Mouse (Mus musculus): ENCODE data around the gene Fndc3a. TPM values are rescaled to one million over a fixed set of nuclear protein-coding genes. Genes with fewer than 3 reads are reported as not detected.

Gene Fndc3a
- polyA plus RNA-seq, 1 experiment, result 9.0 TPM

DNA sequence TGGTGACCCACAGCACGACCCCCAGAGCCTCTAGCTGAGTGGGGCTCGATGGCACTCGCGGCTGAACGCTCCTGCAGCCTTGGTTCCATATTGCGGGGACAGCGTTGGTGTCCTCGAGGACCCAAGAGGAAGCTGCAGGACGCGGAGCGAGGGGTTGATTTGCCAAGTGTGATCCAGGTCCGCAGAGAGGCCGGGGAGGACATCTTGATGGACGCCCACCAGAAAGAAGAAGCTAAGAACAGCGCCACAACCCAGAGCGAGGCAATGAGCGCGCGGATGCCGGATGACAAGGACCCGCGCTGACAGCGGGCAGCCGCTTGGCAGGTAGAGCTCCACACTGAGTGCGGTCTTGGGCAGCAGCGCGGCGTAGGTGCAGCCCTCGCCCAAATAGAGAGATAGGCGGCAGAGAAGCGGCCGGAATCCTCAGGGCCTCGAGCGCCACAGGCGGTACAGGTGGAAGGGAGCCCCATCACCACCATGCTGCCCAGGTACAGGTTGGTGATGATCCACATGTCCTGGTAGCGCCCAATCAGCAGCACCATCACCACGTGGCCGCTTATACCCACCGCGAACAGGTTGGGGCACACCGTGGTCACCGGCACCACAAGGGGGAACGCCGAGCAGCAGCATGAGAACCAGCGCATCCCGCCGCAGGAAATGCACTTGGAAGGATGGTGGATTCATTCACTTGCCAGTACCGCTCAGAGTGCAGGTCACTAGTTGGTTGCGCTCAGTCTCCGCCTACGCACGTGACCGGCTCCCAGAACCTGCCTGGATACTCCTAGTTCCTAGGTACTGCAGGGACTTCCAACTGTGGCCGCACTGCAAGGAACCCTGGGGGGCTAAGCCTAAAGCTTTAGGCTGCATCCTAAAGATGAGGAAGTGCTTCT is 177.5 kb downstream of the Fndc3a start:
- Histone ChIP-seq H3K4me3 (ENCODE audit: insufficient read depth, low read depth, low read length) (no peak overlapping the region), H3K4me1 (ENCODE audit: control insufficient read depth, insufficient read depth, insufficient read length, low read length) (no peaks in the 10 kb centered on the region), H3K27ac (replicated peaks; ENCODE audit: low read depth, low read length) (no peak overlapping the region)

DNA sequence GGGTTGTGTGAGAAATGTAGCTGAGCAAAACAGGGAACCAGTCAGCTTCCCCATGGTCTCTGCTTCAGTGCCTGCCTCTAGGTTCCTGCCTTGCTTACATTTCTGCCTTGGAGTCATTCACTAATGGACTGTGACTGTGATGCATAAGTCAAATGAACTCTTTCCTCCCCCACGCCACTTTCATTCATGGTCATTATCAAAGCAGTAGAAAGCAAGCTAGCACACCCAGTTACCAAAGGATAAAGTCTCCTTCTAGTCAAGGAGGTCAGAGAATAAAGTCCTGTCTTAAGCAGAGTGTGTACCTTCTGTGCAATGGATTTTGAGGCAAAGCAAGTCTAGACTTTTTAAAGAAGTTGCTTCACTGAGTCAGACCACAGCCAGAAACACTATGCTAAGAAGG is 182.7 kb downstream of the Fndc3a start:
- no peak overlapping the region for H3K4me3 ChIP-seq (ENCODE audit: insufficient read depth, low read depth, low read length)
- H3K27ac ChIP-seq (replicated peaks; ENCODE audit: low read depth, low read length), result no peak overlapping the region
- no peaks in the 10 kb centered on the region for H3K4me1 ChIP-seq (ENCODE audit: control insufficient read depth, insufficient read depth, insufficient read length, low read length)

DNA sequence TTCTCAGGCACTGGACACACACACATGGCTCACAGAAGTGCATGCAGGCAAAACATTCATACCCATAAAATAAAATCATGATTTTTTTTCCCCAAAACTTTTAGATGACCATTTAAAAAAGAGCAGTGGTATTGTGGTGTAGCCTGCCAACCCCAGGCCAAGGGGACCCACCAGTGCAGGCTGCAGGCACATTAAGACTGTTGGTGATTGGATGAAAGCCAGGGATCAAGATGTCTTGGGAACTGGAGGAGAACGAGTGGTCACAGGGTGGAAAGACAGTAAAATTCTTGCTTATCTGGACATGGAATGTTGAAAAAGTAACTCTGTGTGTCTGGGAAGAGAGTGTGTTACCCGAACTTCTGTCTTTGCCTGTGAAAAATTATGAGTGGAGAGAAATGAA is 190.2 kb downstream of the Fndc3a start:
- no peak overlapping the region for H3K27ac ChIP-seq (replicated peaks; ENCODE audit: low read depth, low read length)
- no peak overlapping the region for H3K4me3 ChIP-seq (ENCODE audit: insufficient read depth, low read depth, low read length)
- H3K4me1 ChIP-seq (ENCODE audit: control insufficient read depth, insufficient read depth, insufficient read length, low read length), result no peaks in the 10 kb centered on the region

DNA sequence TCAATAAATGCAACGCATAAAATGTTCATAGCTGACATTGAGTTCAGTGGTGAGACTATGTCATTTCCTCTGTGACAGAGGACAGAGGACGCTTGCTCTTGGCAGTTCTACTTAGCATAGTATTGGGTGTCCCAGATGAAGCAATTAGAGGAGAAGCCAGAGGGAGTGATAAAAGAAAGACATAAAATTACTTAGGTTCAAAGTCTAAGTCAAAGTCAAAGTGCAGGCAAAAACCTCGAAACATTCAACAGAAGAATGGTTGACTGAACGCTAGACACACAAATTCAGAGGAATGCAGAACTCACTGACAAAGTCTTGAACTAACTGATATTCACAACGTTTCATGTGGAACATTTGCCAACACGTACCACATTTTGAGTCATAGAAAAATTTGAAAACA is 191.0 kb downstream of the Fndc3a start:
- Histone ChIP-seq H3K4me3 (ENCODE audit: insufficient read depth, low read depth, low read length) (no peak overlapping the region), H3K27ac (replicated peaks; ENCODE audit: low read depth, low read length) (no peak overlapping the region), H3K4me1 (ENCODE audit: control insufficient read depth, insufficient read depth, insufficient read length, low read length) (no peaks in the 10 kb centered on the region)

DNA sequence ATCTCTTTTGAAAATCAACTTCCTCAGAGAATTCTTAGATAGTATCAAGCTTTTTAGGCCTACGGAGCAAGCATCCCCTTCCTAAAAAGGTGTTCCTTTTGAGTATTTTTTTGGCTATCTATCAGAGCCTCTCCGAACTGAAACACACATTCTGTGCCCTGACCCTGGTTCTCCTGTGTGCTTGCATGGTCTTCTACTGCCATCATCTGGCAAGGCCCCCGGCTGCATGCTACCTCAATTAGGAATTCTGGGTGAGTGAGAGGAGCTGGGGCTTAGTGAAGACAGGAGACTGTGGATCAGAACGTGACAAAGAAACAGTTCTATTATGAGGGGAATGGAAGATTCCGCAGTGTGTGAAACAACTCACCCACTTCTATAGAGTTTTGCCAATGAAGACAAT is 193.4 kb downstream of the Fndc3a start:
- Histone ChIP-seq H3K27ac (replicated peaks; ENCODE audit: low read depth, low read length) (no peak overlapping the region), H3K4me3 (ENCODE audit: insufficient read depth, low read depth, low read length) (no peak overlapping the region), H3K4me1 (ENCODE audit: control insufficient read depth, insufficient read depth, insufficient read length, low read length) (no peaks in the 10 kb centered on the region)

DNA sequence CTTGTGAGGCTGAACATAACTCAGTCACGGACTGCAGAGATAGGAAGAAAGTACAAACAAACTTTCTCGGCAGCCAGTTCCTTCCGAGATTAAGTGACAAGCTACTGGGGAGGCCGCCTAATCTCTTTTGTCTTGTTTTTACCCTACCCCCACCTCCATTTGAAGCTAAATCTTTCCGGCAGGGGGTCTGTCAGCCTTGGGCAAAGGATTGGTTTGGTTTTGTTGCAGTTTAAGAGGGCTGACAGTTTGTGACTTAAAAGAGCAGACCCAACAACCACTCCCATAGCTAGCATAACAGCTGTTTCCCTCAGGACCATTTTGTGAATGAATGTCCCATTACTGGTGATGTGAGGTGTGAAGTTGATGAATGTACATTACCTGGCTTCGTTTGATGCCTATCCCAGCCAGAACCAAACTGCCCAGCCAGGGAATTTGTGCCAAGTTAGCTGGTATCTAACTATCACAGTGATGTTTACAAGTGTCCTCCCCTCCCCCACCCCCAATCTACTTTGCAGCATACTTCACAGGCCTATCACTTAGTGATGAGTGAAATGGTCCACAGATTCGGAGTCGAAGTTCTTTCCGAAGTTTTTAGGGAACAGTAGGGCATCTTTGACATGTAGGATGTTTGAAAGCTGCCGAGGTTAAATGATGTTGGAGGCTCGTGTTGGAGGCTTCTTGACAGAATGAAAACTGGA is 202.9 kb downstream of the Fndc3a start:
- no peak overlapping the region for H3K27ac ChIP-seq (replicated peaks; ENCODE audit: low read depth, low read length)
- no peaks in the 10 kb centered on the region for H3K4me1 ChIP-seq (ENCODE audit: control insufficient read depth, insufficient read depth, insufficient read length, low read length)
- H3K4me3 ChIP-seq (ENCODE audit: insufficient read depth, low read depth, low read length), result no peak overlapping the region

DNA sequence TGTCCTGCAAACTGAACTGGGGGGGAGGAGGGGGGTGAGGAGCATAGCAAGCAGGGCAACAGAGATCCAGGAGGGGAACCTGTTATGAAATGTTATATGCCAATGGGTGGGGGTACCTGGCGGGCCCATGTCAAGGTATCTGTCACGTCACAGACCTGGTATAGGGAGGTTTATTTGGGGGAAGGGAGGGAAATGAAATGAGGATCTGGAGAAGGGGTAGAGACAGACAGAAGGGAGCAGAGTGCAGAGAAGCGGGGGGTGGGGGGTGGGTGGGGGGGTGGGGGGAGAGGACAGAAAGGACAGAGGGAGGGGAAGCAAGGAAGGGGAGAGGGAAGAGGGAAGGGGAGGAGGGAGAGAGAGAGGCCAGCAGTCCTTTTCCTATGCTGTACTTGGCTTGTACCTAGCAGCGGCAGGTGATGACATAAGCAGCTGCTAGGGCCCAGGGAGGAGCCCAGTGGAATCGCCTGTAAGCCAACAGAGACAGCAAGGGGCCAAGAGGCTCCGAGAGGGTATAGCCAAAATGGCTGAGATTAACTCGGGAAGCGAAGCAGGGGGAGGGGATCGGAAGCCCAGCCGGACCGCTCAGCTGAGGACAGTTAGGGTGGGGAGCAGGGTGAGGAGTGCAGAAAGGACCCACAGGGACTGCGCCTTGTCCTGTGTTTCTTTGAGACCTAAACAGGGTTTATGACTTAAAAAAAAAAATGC is 203.6 kb downstream of the Fndc3a start:
- Histone ChIP-seq H3K4me1 (ENCODE audit: control insufficient read depth, insufficient read depth, insufficient read length, low read length) (no peaks in the 10 kb centered on the region), H3K4me3 (ENCODE audit: insufficient read depth, low read depth, low read length) (no peak overlapping the region), H3K27ac (replicated peaks; ENCODE audit: low read depth, low read length) (no peak overlapping the region)

DNA sequence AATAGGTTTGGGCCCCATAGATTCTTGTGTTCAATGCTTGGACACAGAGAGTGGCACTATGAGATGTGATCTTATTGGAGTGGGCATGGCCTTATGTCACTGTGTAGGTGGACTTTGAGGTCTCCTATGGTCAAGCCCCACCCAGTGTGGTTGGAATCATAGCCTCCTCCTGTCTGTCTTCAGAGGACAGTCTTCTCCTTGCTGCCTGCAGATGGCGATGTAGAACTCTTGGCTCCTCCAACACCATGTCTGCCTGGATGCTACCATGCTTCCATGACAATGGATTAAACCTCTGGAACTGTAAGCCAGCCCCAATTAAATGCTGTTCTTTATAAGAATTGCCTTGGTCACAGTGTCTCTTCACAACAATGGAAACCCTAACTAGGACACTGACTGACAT is 204.8 kb downstream of the Fndc3a start:
- no peaks in the 10 kb centered on the region for H3K4me1 ChIP-seq (ENCODE audit: control insufficient read depth, insufficient read depth, insufficient read length, low read length)
- no peak overlapping the region for H3K27ac ChIP-seq (replicated peaks; ENCODE audit: low read depth, low read length)
- H3K4me3 ChIP-seq (ENCODE audit: insufficient read depth, low read depth, low read length), result no peak overlapping the region

DNA sequence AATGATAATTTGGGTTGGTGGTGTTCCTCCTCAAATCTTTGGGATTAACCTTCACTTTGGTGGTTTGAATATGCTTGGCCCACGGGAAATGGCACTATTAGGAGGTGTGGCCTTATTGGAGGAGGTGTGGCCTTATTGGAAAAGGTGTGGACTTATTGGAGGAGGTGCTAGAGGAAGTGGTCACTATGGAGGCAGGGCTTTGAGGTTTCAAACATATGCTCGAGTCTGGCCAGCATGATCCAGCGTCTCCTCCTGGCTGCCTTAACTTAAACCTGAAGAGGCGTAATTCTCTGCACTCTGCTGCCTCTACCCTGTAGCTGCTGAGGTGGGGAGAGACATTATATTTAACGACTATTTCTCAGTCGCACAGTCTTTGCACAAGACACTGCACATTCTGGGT is 206.6 kb downstream of the Fndc3a start:
- H3K4me3 ChIP-seq (ENCODE audit: insufficient read depth, low read depth, low read length), result no peak overlapping the region
- no peak overlapping the region for H3K27ac ChIP-seq (replicated peaks; ENCODE audit: low read depth, low read length)
- H3K4me1 ChIP-seq (ENCODE audit: control insufficient read depth, insufficient read depth, insufficient read length, low read length), result no peaks in the 10 kb centered on the region

DNA sequence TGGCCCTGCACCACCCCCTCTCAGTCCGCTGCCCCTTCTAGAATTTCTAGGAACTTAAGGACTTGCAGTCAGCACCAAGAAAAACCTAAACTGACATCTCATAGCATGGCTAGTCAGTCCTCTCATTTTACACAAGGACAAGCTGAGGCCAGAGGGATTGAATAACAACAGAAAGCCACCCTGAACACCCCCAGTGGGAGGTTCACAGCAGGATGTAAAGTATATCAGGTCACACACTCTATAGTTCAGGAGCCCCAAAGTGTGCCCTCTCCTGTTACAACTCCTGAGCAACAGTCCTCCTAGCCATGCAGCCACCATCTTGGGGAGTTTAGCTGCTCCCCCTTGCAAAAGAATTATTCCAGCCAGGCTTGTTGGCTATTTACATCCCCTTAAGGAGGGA is 216.0 kb downstream of the Fndc3a start:
- Histone ChIP-seq H3K4me1 (ENCODE audit: control insufficient read depth, insufficient read depth, insufficient read length, low read length) (no peaks in the 10 kb centered on the region), H3K27ac (replicated peaks; ENCODE audit: low read depth, low read length) (no peak overlapping the region), H3K4me3 (ENCODE audit: insufficient read depth, low read depth, low read length) (no peak overlapping the region)

DNA sequence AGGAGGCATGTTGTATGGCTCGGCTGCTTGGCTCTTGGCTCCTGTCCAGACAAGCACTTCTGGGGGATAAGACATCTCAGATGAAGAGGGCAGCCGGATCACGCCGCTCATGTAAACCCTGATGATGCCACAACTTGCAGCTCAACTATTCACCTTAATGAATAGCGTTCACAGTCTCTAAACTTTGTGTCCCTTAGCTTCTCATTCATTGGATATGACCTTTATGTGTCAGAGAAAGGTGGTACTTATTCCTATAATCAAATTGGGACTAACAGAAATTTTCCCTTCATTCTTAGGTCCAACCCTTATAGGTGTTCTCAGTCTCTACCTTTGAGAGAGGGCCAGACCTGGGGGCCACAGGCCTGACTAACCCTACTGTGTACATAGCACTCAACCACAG is 218.1 kb downstream of the Fndc3a start, which contains the start of gene Gm9195:
Gene Gm9195, minus strand, starts transcription at position 101 of the 400 bp plus-strand sequence.
- Histone ChIP-seq H3K4me1 (ENCODE audit: control insufficient read depth, insufficient read depth, insufficient read length, low read length) (no peaks in the 10 kb centered on the region), H3K4me3 (ENCODE audit: insufficient read depth, low read depth, low read length) (no peak within 1 kb of the TSS), H3K27ac (replicated peaks; ENCODE audit: low read depth, low read length) (no peak within 1 kb of the TSS)

DNA sequence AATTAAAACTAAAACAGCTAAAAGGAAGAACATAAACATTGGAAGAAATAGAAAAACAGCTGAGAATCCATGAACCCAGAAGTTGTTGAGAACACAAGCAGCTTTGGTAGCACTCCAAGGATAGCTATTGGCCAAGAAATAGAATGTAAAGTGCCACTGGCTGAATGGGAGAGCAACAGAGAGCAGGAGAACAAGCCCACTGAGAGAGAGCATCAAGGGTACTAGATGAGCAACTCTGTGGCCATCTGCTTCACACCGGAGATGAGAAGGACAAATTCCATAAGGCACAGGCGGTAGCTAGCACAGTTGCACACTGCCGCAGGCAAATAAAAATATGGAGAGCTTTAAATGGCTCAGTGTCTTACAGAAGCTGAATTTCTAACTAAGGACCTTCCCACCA is 219.4 kb downstream of the Fndc3a start:
- Histone ChIP-seq H3K27ac (replicated peaks; ENCODE audit: low read depth, low read length) (no peak overlapping the region), H3K4me3 (ENCODE audit: insufficient read depth, low read depth, low read length) (no peak overlapping the region), H3K4me1 (ENCODE audit: control insufficient read depth, insufficient read depth, insufficient read length, low read length) (no peaks in the 10 kb centered on the region)

Other genes starting within 250 kb of the Fndc3a start
- not detected in 2 replicates for gene Gm9195, start 218.2 kb downstream of the Fndc3a start, polyA plus RNA-seq (2012; ENCODE audit: insufficient read depth, insufficient read length, missing spikeins)